Mouse (Mus musculus) midbrain, embryonic 15.5 days (tissue): ENCODE data around the gene Gldc. TPM values are rescaled to one million over a fixed set of nuclear protein-coding genes. Genes with fewer than 3 reads are reported as not detected.

ENCODE experiments used
- ATAC-seq: fragments of 200-750 bp; cut with Nextera tagmentation; replicated peaks from 2 replicates; pipeline ENCODE4 v1.8.0; 2017; ENCODE audit warnings: moderate TSS enrichment
- H3K27ac ChIP-seq: fragments of 300-500 bp; sonication (generic); 2 replicates; pipeline ENCODE4 v1.5.1; 2015; ENCODE audit warnings: mild to moderate bottlenecking, inconsistent platforms
- H3K27me3 ChIP-seq: fragments of 300-500 bp; sonication (generic); replicated peaks from 2 replicates; pipeline ENCODE4 v1.6.1; 2015; ENCODE audit warnings: inconsistent platforms
- H3K36me3 ChIP-seq: fragments of 300-500 bp; sonication (generic); replicated peaks from 2 replicates; pipeline ENCODE4 v1.6.1; 2015; ENCODE audit warnings: inconsistent platforms
- H3K4me1 ChIP-seq: fragments of 300-500 bp; sonication (generic); 2 replicates; pipeline ENCODE4 v1.6.1; 2015; ENCODE audit warnings: inconsistent platforms
- H3K4me2 ChIP-seq: fragments of 300-500 bp; sonication (generic); 2 replicates; pipeline ENCODE4 v1.6.1; 2015; ENCODE audit warnings: inconsistent platforms, mild to moderate bottlenecking, moderate library complexity
- H3K4me3 ChIP-seq: fragments of 300-500 bp; sonication (generic); 2 replicates; pipeline ENCODE4 v1.5.1; 2015; ENCODE audit warnings: mild to moderate bottlenecking, inconsistent platforms
- H3K9ac ChIP-seq: fragments of 300-500 bp; sonication (generic); 2 replicates; pipeline ENCODE4 v1.6.1; 2015; ENCODE audit warnings: mild to moderate bottlenecking, inconsistent platforms
- H3K9me3 ChIP-seq: fragments of 300-500 bp; sonication (generic); 2 replicates; pipeline ENCODE4 v1.6.1; 2016; ENCODE audit warnings: inconsistent platforms
- WGBS: fragments of 180-500 bp; shearing (Covaris S2); methylation state at CpG from one replicate; pipeline ENCODE4 v1.1.7; 2015; ENCODE audit warnings: mixed read lengths; 5-methylcytosine and 5-hydroxymethylcytosine counted together
- polyA plus RNA-seq: library from polyadenylated mRNA; unstranded; fragments of >200 nt; fragmentation: Nextera tagmentation; extraction: Ambion mirVana; gene quantifications from 2 replicates; pipeline ENCODE4 v1.2.1, GENCODE M21; 2015

Gldc gene
- polyA plus RNA-seq, 1 experiment from 2014 or later = 6.6 TPM

GRCm38 (mm10) chr19:30115606-30116005 is 59.6 kb downstream of the Gldc start:
- 74% methylated on average over 5 of the region's 5 CpGs for WGBS

GRCm38 (mm10) chr19:30114919-30115441 is 60.2 kb downstream of the Gldc start:
- WGBS = 32% methylated on average over 14 of the region's 14 CpGs
- H3K4me3 ChIP-seq = no peak overlapping the region
- no peak for ATAC-seq
- H3K27me3 ChIP-seq = no peaks in the 10 kb centered on the region
- peaks cover 60% of the 10 kb centered on the region for H3K4me1 ChIP-seq
- H3K4me2 ChIP-seq = peak overlapping the region; percentile 17; the same call in 1 of the 2 replicates
- no peaks in the 10 kb centered on the region for H3K9me3 ChIP-seq
- peak overlapping the region; percentile 2; the same call in 1 of the 2 replicates for H3K27ac ChIP-seq
- H3K36me3 ChIP-seq = no peaks in the 10 kb centered on the region
- no peak overlapping the region for H3K9ac ChIP-seq

More at GRCm38 (mm10) chr19:30115606-30116005, 59.6 kb downstream of the Gldc start:
- peaks cover 64% of the 10 kb centered on the region for H3K4me1 ChIP-seq
- H3K27ac ChIP-seq = peak overlapping the region; percentile 19; the same call in 1 of the 2 replicates
- no peaks in the 10 kb centered on the region for H3K27me3 ChIP-seq
- no peak for ATAC-seq
- H3K9ac ChIP-seq = no peak overlapping the region
- H3K9me3 ChIP-seq = no peaks in the 10 kb centered on the region
- H3K36me3 ChIP-seq = no peaks in the 10 kb centered on the region
- H3K4me3 ChIP-seq = no peak overlapping the region
- H3K4me2 ChIP-seq = no peak overlapping the region

DNA sequence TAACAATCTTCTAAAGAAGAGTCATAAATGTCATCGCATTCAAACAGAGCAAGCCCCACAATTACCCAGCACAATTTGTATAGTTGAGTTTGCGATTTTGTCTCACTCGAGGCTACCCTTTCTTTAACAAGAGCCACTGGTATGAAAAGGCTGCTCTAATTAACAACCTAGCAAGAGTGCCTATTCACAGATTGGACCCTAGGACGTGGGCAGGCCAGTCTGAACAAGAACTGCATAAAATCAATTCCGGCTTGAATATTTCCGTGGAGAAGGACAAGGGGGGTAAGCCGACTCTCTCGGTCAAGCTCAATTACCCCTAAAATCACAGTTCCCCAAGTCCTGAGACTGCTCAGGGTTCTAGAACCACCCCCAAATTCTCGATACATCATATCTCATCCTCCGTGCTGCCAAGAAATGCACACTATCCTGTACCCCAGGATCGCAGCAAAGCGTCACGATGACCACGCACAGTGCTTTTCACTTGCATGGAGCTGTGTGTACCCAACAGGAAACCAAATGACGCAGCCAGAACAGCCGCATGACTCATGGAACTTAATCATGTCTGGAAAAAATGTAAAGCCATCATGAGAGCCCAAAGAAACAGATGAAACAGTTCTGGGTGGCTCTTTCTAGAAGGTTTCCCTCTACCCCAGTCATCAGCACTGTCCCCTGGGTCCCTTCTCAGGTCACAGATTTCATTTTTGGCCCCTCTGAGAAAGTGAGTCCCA is 62.1 kb downstream of the Gldc start:
- no peaks in the 10 kb centered on the region for H3K9me3 ChIP-seq
- H3K4me1 ChIP-seq = peaks cover 56% of the 10 kb centered on the region
- no peaks in the 10 kb centered on the region for H3K27me3 ChIP-seq
- no peak overlapping the region for H3K27ac ChIP-seq
- H3K4me2 ChIP-seq = no peak overlapping the region
- WGBS = 80% methylated on average over 16 of the region's 16 CpGs
- H3K9ac ChIP-seq = no peak overlapping the region
- no peak overlapping the region for H3K4me3 ChIP-seq
- ATAC-seq = no peak
- H3K36me3 ChIP-seq = no peaks in the 10 kb centered on the region

DNA sequence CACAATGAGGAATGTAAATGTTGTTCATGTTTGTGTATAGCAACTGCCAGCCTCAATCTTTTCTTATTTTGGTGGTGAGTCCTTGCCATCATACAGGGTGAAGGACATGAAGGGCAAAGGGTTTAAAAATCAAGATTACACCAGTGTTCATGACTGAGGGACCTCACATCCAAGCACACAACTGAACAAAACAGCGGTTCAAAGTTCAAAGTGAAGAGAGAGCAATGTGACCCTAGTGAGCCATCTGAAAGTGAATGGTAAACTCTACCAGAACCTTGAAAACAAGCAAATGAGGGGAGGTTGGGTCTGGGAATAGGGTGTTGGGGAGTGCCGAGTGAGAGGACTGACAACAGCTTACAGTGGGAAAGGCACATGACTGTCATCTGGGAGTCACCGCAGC is 63.8 kb downstream of the Gldc start:
- ATAC-seq = no peak
- WGBS = 94% methylated on average over 3 of the region's 3 CpGs

GRCm38 (mm10) chr19:30109122-30109521 is 66.1 kb downstream of the Gldc start:
- Histone ChIP-seq H3K27me3 (no peaks in the 10 kb centered on the region), H3K9me3 (no peaks in the 10 kb centered on the region), H3K36me3 (no peaks in the 10 kb centered on the region), H3K9ac (no peak overlapping the region), H3K4me3 (no peak overlapping the region), H3K27ac (peak overlapping the region; percentile 80), H3K4me1 (peaks cover 33% of the 10 kb centered on the region), H3K4me2 (peak overlapping the region; percentile 5; the same call in 1 of the 2 replicates)
- ATAC-seq = peak; percentile 76
- 19% methylated on average over 6 of the region's 6 CpGs for WGBS

More for the DNA sequence above, 63.8 kb downstream of the Gldc start:
- no peaks in the 10 kb centered on the region for H3K9me3 ChIP-seq
- H3K27me3 ChIP-seq = no peaks in the 10 kb centered on the region
- no peaks in the 10 kb centered on the region for H3K36me3 ChIP-seq
- peaks cover 54% of the 10 kb centered on the region for H3K4me1 ChIP-seq
- H3K4me3 ChIP-seq = no peak overlapping the region
- no peak overlapping the region for H3K27ac ChIP-seq
- H3K9ac ChIP-seq = no peak overlapping the region
- H3K4me2 ChIP-seq = no peak overlapping the region

- Histone ChIP-seq H3K4me2 (peak overlapping the region; percentile 14; the same call in 1 of the 2 replicates), H3K4me1 (peaks cover 31% of the 10 kb centered on the region), H3K4me3 (no peak overlapping the region), H3K9me3 (no peaks in the 10 kb centered on the region), H3K36me3 (no peaks in the 10 kb centered on the region), H3K27ac (peak overlapping the region; percentile 80), H3K9ac (no peak overlapping the region), H3K27me3 (no peaks in the 10 kb centered on the region)
- peak; percentile 72 for ATAC-seq
These were observed 66.6 kb downstream of the Gldc start for GRCm38 (mm10) chr19:30108616-30109015.

GRCm38 (mm10) chr19:30107221-30107845 is 67.9 kb downstream of the Gldc start:
- H3K27ac ChIP-seq = peak overlapping the region; percentile 65
- no peaks in the 10 kb centered on the region for H3K27me3 ChIP-seq
- no peak overlapping the region for H3K4me2 ChIP-seq
- no peak overlapping the region for H3K4me3 ChIP-seq
- H3K9ac ChIP-seq = no peak overlapping the region
- ATAC-seq = 0 out of 2 replicates have a peak, but pooled peaks have one; percentile 16
- H3K36me3 ChIP-seq = no peaks in the 10 kb centered on the region
- H3K9me3 ChIP-seq = no peaks in the 10 kb centered on the region
- peaks cover 31% of the 10 kb centered on the region for H3K4me1 ChIP-seq
- 33% methylated on average over 10 of the region's 10 CpGs for WGBS

GRCm38 (mm10) chr19:30105045-30105842 is 70.0 kb downstream of the Gldc start:
- H3K9ac ChIP-seq = no peak overlapping the region
- no peak overlapping the region for H3K4me2 ChIP-seq
- 94% methylated on average over 6 of the region's 6 CpGs for WGBS
- H3K27me3 ChIP-seq = no peaks in the 10 kb centered on the region
- no peak for ATAC-seq
- no peak overlapping the region for H3K4me3 ChIP-seq
- no peak overlapping the region for H3K27ac ChIP-seq
- H3K36me3 ChIP-seq = no peaks in the 10 kb centered on the region
- H3K4me1 ChIP-seq = peaks cover 31% of the 10 kb centered on the region
- no peaks in the 10 kb centered on the region for H3K9me3 ChIP-seq

- WGBS = 93% methylated on average over 6 of the region's 6 CpGs
- no peak overlapping the region for H3K27ac ChIP-seq
- H3K4me2 ChIP-seq = no peak overlapping the region
- ATAC-seq = no peak
- H3K4me1 ChIP-seq = peaks cover 13% of the 10 kb centered on the region
- H3K9me3 ChIP-seq = no peaks in the 10 kb centered on the region
- H3K9ac ChIP-seq = no peak overlapping the region
- H3K27me3 ChIP-seq = no peaks in the 10 kb centered on the region
- H3K36me3 ChIP-seq = 0 out of 2 replicates have a peak, but pooled peaks cover 8% of the 10 kb centered on the region
- no peak overlapping the region for H3K4me3 ChIP-seq
These were observed 72.6 kb downstream of the Gldc start for GRCm38 (mm10) chr19:30102620-30103019.

GRCm38 (mm10) chr19:30100571-30100970 is 74.7 kb downstream of the Gldc start:
- Histone ChIP-seq H3K4me1 (peaks cover 8% of the 10 kb centered on the region; the same call in 1 of the 2 replicates), H3K36me3 (0 out of 2 replicates have a peak, but pooled peaks cover 8% of the 10 kb centered on the region), H3K27ac (no peak overlapping the region), H3K27me3 (no peaks in the 10 kb centered on the region), H3K9me3 (no peaks in the 10 kb centered on the region), H3K4me2 (no peak overlapping the region), H3K9ac (no peak overlapping the region), H3K4me3 (no peak overlapping the region)
- ATAC-seq = no peak
- 93% methylated on average over 12 of the region's 12 CpGs for WGBS

DNA sequence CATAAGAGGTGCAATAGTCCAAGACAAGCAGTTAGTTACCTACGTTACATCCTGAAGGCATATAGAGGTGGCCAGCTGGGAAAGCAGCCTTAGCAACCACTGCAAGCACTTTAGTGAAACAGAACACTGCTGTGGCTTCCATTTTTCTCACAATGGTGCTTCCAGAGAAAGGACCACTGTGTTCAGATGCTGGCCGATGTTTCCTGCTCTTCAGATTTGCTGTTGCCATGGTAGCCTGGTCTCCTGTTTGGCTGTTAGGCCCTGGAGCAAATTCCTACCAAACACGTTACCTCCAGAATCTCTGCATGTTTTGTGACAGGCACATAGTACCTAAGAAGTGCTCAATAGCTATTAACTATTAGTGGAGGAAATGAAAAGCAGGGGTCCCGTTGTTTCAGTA is 78.2 kb downstream of the Gldc start:
- peaks cover 8% of the 10 kb centered on the region; the same call in 1 of the 2 replicates for H3K4me1 ChIP-seq
- no peak overlapping the region for H3K4me3 ChIP-seq
- no peak overlapping the region for H3K4me2 ChIP-seq
- H3K9me3 ChIP-seq = no peaks in the 10 kb centered on the region
- ATAC-seq = peak; percentile 40
- peaks cover 19% of the 10 kb centered on the region; the same call in 1 of the 2 replicates for H3K36me3 ChIP-seq
- no peaks in the 10 kb centered on the region for H3K27me3 ChIP-seq
- H3K27ac ChIP-seq = peak overlapping the region; percentile 58; the same call in 1 of the 2 replicates
- WGBS = 48% methylated on average over 4 of the region's 4 CpGs
- H3K9ac ChIP-seq = no peak overlapping the region

DNA sequence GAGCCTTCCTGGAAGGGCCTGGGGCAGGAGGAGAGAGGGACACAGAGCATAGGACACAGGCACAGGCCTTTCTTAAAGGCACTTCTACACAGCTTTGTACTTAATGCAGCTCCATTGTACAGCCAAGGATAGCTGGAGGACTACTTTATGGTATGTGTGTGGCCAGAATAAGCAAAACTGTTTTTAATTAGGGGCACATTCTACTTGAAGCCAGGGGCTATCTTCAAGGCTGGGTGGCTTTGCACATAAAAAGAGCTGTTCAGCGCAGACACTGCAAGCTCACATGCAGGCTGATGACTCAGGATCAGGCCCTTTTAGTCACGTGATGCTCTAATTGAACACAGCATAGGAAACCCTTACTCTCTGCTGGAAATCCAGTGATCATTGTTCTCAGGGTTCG is 79.0 kb downstream of the Gldc start:
- Histone ChIP-seq H3K27ac (peak overlapping the region; percentile 58; the same call in 1 of the 2 replicates), H3K9ac (no peak overlapping the region), H3K4me2 (no peak overlapping the region), H3K4me1 (peaks cover 8% of the 10 kb centered on the region; the same call in 1 of the 2 replicates), H3K27me3 (no peaks in the 10 kb centered on the region), H3K4me3 (no peak overlapping the region), H3K36me3 (peaks cover 21% of the 10 kb centered on the region; the same call in 1 of the 2 replicates), H3K9me3 (no peaks in the 10 kb centered on the region)
- 32% methylated on average over 3 of the region's 3 CpGs for WGBS
- ATAC-seq = peak; percentile 68
